In the genomic region with DNA sequence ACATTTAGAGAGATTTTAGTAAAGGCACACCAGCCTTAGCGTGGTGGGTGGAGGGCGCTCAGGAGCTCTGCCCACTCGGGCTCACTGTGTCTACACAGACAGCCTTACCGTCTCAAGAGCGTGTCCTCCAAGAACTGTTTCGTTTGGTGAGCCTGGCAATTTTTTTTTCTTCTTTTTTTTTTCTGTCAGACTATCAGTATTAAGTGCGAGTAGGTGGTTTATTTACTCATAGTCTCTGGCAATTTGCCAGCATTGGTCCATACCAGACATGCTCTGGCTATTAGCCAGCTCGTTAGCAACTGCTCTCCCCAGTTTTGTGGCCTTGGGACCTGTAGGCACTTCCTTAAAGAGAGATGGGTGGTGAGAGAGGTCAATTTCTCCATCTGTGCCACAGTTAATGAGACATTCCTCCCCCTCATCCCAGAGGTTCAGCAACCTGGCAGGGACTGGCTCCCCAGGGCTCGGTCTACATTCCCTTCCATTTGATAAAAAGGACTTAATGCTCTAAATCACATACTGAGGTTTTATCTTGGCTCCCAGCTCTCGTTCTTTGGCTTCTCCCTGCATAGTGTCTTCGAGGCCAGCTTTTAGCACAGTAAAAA, we compare ENCODE assay signal across 8 mouse cellular contexts.
DNase-seq lines count a peak whose midpoint lies in the region; ATAC-seq and TF ChIP-seq lines count a peak whose summit lies in the region.

No protein-coding gene starts in this region.

- 0 out of 2 replicates have a peak overlapping the region, but pooled peaks have one; percentile 6 for H3K27ac ChIP-seq in intestine, embryonic 15.5 days
- H3K27ac ChIP-seq in intestine, postnatal 0 days (ENCODE audit: low read depth, low read length), result no peak overlapping the region
- H3K27ac ChIP-seq in heart, embryonic 15.5 days, result peak overlapping the region; percentile 11; the same call in 1 of the 2 replicates

- H3K4me3 ChIP-seq in intestine, embryonic 15.5 days (replicated peaks), result no peak overlapping the region
- no peak overlapping the region for H3K4me3 ChIP-seq in intestine, postnatal 0 days (ENCODE audit: low read depth, low read length)
- H3K4me3 ChIP-seq in heart, embryonic 15.5 days, result no peak overlapping the region

- peak; percentile 49; the same call in 1 of the 2 replicates for ATAC-seq in intestine, embryonic 15.5 days
- no peak for ATAC-seq in intestine, postnatal 0 days
- ATAC-seq in heart, embryonic 15.5 days (replicated peaks; ENCODE audit: insufficient number of reproducible peaks, insufficient read depth, low FRiP score, low read depth), result no peak

- no peak for TF ChIP-seq CTCF in intestine, postnatal 0 days (IDR thresholded peaks at IDR 0.05; ENCODE audit: low read depth)

- no peaks in the 10 kb centered on the region for H3K36me3 ChIP-seq in intestine, embryonic 15.5 days
- H3K36me3 ChIP-seq in intestine, postnatal 0 days (ENCODE audit: control insufficient read depth, insufficient read depth), result no peaks in the 10 kb centered on the region
- no peaks in the 10 kb centered on the region for H3K36me3 ChIP-seq in heart, embryonic 15.5 days

- H3K9ac ChIP-seq in intestine, embryonic 15.5 days, result no peak overlapping the region
- no peak overlapping the region for H3K9ac ChIP-seq in intestine, postnatal 0 days (ENCODE audit: low read depth, low read length)
- H3K9ac ChIP-seq in heart, embryonic 15.5 days, result no peak overlapping the region

- H3K27me3 ChIP-seq in intestine, embryonic 15.5 days (replicated peaks), result no peaks in the 10 kb centered on the region
- H3K27me3 ChIP-seq in intestine, postnatal 0 days (replicated peaks; ENCODE audit: control insufficient read depth, insufficient read depth, low read length), result no peaks in the 10 kb centered on the region
- no peaks in the 10 kb centered on the region for H3K27me3 ChIP-seq in heart, embryonic 15.5 days

- no peak overlapping the region for H3K4me2 ChIP-seq in intestine, embryonic 15.5 days (replicated peaks)
- H3K4me2 ChIP-seq in intestine, postnatal 0 days (replicated peaks; ENCODE audit: low read depth), result no peak overlapping the region
- no peak overlapping the region for H3K4me2 ChIP-seq in heart, embryonic 15.5 days

- no peaks in the 10 kb centered on the region for H3K9me3 ChIP-seq in intestine, embryonic 15.5 days
- H3K9me3 ChIP-seq in intestine, postnatal 0 days (ENCODE audit: control insufficient read depth), result no peaks in the 10 kb centered on the region
- no peaks in the 10 kb centered on the region for H3K9me3 ChIP-seq in heart, embryonic 15.5 days (replicated peaks)

- DNase-seq in cerebellum, adult 8-10 months, result peak; percentile 28
- peak; percentile 35 for DNase-seq in lung, postnatal 10 days
- no peak for DNase-seq in embryo, embryonic 10.5 days (ENCODE audit: low spot score)
- no peak for DNase-seq in adrenal gland, postnatal 25 days
- no peak for DNase-seq in adrenal gland, adult 8-10 months

- WGBS in intestine, embryonic 15.5 days, result 38% methylated on average over 11 of the region's 11 CpGs
- WGBS in intestine, postnatal 0 days, result 34% methylated on average over 11 of the region's 11 CpGs
- WGBS in heart, embryonic 15.5 days, result 45% methylated on average over 11 of the region's 11 CpGs

- H3K4me1 ChIP-seq in intestine, embryonic 15.5 days (replicated peaks), result peaks cover 11% of the 10 kb centered on the region; the same call in 1 of the 2 replicates
- H3K4me1 ChIP-seq in intestine, postnatal 0 days (replicated peaks; ENCODE audit: control insufficient read depth, insufficient read depth, low read length), result no peaks in the 10 kb centered on the region
- H3K4me1 ChIP-seq in heart, embryonic 15.5 days (replicated peaks), result peaks cover 30% of the 10 kb centered on the region

Comparison
In these comparisons a context has a peak if more than half of its experiments do, and no peak if none do; other contexts are left out.
1. DNase-seq: peak in cerebellum, adult 8-10 months (single experiment) and lung, postnatal 10 days (single experiment); none in embryo, embryonic 10.5 days (single experiment), adrenal gland, postnatal 25 days (single experiment) and adrenal gland, adult 8-10 months (single experiment).